Mouse (Mus musculus): Measurements from ENCODE around the gene Cd248.

GRCm38 (mm10) chr19:5060365-5061330 is 7.2 kb upstream of the Cd248 start:
- TF ChIP-seq CTCF (IDR thresholded peaks at IDR 0.05; ENCODE audit: control insufficient read depth, insufficient read depth, insufficient read length) (no peak), MAX (IDR thresholded peaks at IDR 0.05) (no peak)

Measured in C2C12 (cell line).